Mouse (Mus musculus) cerebellum, adult 2 months (tissue): ENCODE measurements at regions not wholly inside any gene's neighbourhood (a gene's known extent, or its start where the extent isn't known, plus 50 kb on each side); places are given as distances from the start of the nearest gene placed in this dataset.

Experiments used
- CTCF ChIP-seq: fragments of 200-500 bp; IDR thresholded peaks from 2 replicates; pipeline ENCODE4 v1.5.1; 2011; ENCODE audit warnings: low read depth, mild to moderate bottlenecking, control low read depth, low read length, moderate library complexity, borderline replicate concordance; ENCODE audit not compliant: insufficient read depth
- POLR2A ChIP-seq: fragments of 200-500 bp; IDR thresholded peaks from 2 replicates; pipeline ENCODE4 v1.6.1; 2011; ENCODE audit warnings: low read length, control low read depth, borderline replicate concordance; ENCODE audit not compliant: insufficient read depth

- TF ChIP-seq CTCF (no peak), POLR2A (no peak)
Measured at GRCm38 (mm10) chr15:61563347-61563746, 640.5 kb upstream of the A1bg start.
